Mouse (Mus musculus) heart, postnatal 36 days (tissue): ENCODE data around the gene Pzp. TPM values are rescaled to one million over a fixed set of nuclear protein-coding genes. Genes with fewer than 3 reads are reported as not detected.

Experiments
- DNase-seq, 2 experiments: peaks; one replicate each; pipeline ENCODE4 v3.0.0; 2021 to 2022
- intact Hi-C: fragments of 180-260 bp; cut with DNase I; formaldehyde crosslinking; loops from one replicate; pipeline ENCODE4 v1.15.1; 2025
- total RNA-seq, 2 experiments: library from RNA; stranded (reverse); gene quantifications; 2 replicates each; pipeline ENCODE4 v1.2.3; 2021

The Pzp gene
- total RNA-seq, 2 experiments from 2014 or later, result 1.2 to 2.2 TPM

GRCm38 (mm10) chr6:128437731-128438316 lies 88.7 kb downstream of the Pzp start:
- intact Hi-C loops, result loop anchor here (10.0 kb wide), 1 partner anchor 1097 kb away; the partner anchor contains the start of gene Gabarapl1
- DNase-seq, result peak; percentile 61 to 75

GRCm38 (mm10) chr6:128437288-128437687 lies 89.2 kb downstream of the Pzp start:
- DNase-seq, result no peak
- intact Hi-C loops, result loop anchor here (10.0 kb wide), 1 partner anchor 1098 kb away; the partner anchor contains the start of gene Gabarapl1

- peak in 1 of 2 experiments; percentile 12 for DNase-seq
- intact Hi-C loops, result loop anchor here (10.0 kb wide), 1 partner anchor 1098 kb away; the partner anchor contains the start of gene Gabarapl1
Observed at GRCm38 (mm10) chr6:128436356-128437005, 90.0 kb downstream of the Pzp start.

DNA sequence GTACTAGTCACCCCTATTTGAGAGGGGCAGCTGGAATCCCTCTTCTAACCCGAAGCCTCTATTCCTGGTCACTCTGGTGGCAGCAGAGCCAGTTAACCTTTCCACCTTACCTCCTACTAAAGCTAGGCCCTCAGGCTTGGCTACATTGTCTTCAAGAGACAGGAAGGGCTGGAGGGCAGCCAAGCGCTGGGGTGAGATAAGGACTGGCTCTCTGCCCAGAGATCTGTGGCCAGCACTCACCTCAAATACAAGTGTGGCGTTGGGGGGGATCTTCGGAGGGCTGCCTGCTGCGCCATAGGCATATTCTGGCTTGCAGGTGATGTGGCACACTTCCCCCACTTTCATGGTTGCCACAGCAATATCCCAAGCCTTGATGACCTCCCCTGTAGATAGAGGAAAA lies 91.0 kb downstream of the Pzp start:
- intact Hi-C loops, result loop anchor here (10.0 kb wide), 1 partner anchor 1099 kb away; the partner anchor contains the start of gene Gabarapl1
- DNase-seq, result peak; percentile 81 to 89

Other genes with a start within 250 kb of the Pzp start
- gene Tead4, start 225.9 kb downstream of the Pzp start, total RNA-seq, result 1 to 10 TPM; 3.6 to 3.7 TPM
- 1 to 10 TPM; 6.4 to 7.6 TPM for gene Tulp3, start 170.9 kb downstream of the Pzp start, total RNA-seq
- 10 to 100 TPM; 10.6 to 10.7 TPM for gene Rhno1, start 163.8 kb downstream of the Pzp start, total RNA-seq
- 1 to 10 TPM; 1.7 to 1.9 TPM for gene Foxm1, start 163.8 kb downstream of the Pzp start, total RNA-seq
- not detected for gene Tex52, start 151.3 kb downstream of the Pzp start, total RNA-seq
- not detected for gene Gm44596, start 151.2 kb downstream of the Pzp start, total RNA-seq
- gene Nrip2, start 127.4 kb downstream of the Pzp start, total RNA-seq, result 1 to 10 TPM; 1.4 TPM
- gene Itfg2, start 101.8 kb downstream of the Pzp start, total RNA-seq, result 10 to 100 TPM; 16.7 to 17.9 TPM
- gene Fkbp4, start 88.0 kb downstream of the Pzp start, total RNA-seq, result 100 to 1,000 TPM; 320 to 392 TPM
- gene A2ml1, start 54.9 kb upstream of the Pzp start, total RNA-seq, result not detected
- not detected for gene Klrb1a, start 96.8 kb upstream of the Pzp start, total RNA-seq
- gene Clec2h, start 135.7 kb upstream of the Pzp start, total RNA-seq, result under 1 TPM in 1 of 2 experiments, not detected in 1; 0.31 TPM
- not detected for gene Klrb1, start 196.3 kb upstream of the Pzp start, total RNA-seq